Mouse (Mus musculus): ENCODE data around the gene Lrrn4cl.
"Not testable (repeated sequence)": the region's sequence is repeated elsewhere in the genome, so short reads cannot be mapped to it uniquely, and the experiment has no call there.

The Lrrn4cl gene

GRCm38 (mm10) chr19:8880311-8881033 lies 29.9 kb downstream of the Lrrn4cl start, which contains the start of gene Uqcc3:
Gene Uqcc3 (minus strand): TSS chr19:8880923.
- peak; percentile 92 for DNase-seq (ENCODE audit: low read depth, low spot score)

- no peak for DNase-seq (ENCODE audit: low read depth, low spot score)
Observed at GRCm38 (mm10) chr19:8881034-8881392, 30.4 kb downstream of the Lrrn4cl start.

- DNase-seq (ENCODE audit: low read depth, low spot score): no peak
Observed at GRCm38 (mm10) chr19:8883616-8884015, 33.0 kb downstream of the Lrrn4cl start, which contains the start of the genes Lbhd1 and Gm49403. Gene Lbhd1 (plus strand): TSS chr19:8883732. Gene Gm49403 (plus strand): TSS chr19:8883930.

GRCm38 (mm10) chr19:8886916-8887584 lies 36.5 kb downstream of the Lrrn4cl start:
- DNase-seq (ENCODE audit: low read depth, low spot score): no peak

GRCm38 (mm10) chr19:8887585-8888463 lies 37.3 kb downstream of the Lrrn4cl start:
- peak; percentile 20 for DNase-seq (ENCODE audit: low read depth, low spot score)

GRCm38 (mm10) chr19:8888511-8889385 lies 38.2 kb downstream of the Lrrn4cl start, which contains the start of the genes 1810009A15Rik and Gm49416:
Gene 1810009A15Rik (plus strand): TSS chr19:8888853.
Gene Gm49416 (plus strand): TSS chr19:8888926.
- peak; percentile 97 for DNase-seq (ENCODE audit: low read depth, low spot score)

- peak; percentile 91 for DNase-seq (ENCODE audit: low read depth, low spot score)
Observed at GRCm38 (mm10) chr19:8892829-8893766, 42.5 kb downstream of the Lrrn4cl start, which contains the start of gene Ints5. Gene Ints5 (plus strand): TSS chr19:8893005.

- no peak for DNase-seq (ENCODE audit: low read depth, low spot score)
Observed at GRCm38 (mm10) chr19:8895397-8895960, 44.9 kb downstream of the Lrrn4cl start.

GRCm38 (mm10) chr19:8896231-8896630 lies 45.7 kb downstream of the Lrrn4cl start:
- DNase-seq (ENCODE audit: low read depth, low spot score): not testable (repeated sequence)

GRCm38 (mm10) chr19:8897211-8897864 lies 46.8 kb downstream of the Lrrn4cl start:
- DNase-seq (ENCODE audit: low read depth, low spot score): peak; percentile 30

- DNase-seq (ENCODE audit: low read depth, low spot score): peak; percentile 97
Observed at GRCm38 (mm10) chr19:8897865-8898495, 47.4 kb downstream of the Lrrn4cl start, which contains the start of gene Ganab. Gene Ganab (plus strand): TSS chr19:8898071.

GRCm38 (mm10) chr19:8898576-8898975 lies 48.0 kb downstream of the Lrrn4cl start:
- DNase-seq (ENCODE audit: low read depth, low spot score): peak; percentile 49

GRCm38 (mm10) chr19:8899079-8899478 lies 48.5 kb downstream of the Lrrn4cl start:
- DNase-seq (ENCODE audit: low read depth, low spot score): no peak

- DNase-seq (ENCODE audit: low read depth, low spot score): no peak
Observed at GRCm38 (mm10) chr19:8903412-8903811, 52.8 kb downstream of the Lrrn4cl start.

All from CD4-positive, CD25-positive, alpha-beta regulatory T cell, adult 2 months (primary cell).